Mouse (Mus musculus) ovary, adult 18-20 months (tissue): ENCODE measurements around the gene Kpna6.

ENCODE experiments used
- DNase-seq: peaks from one replicate; pipeline ENCODE4 v3.0.0; 2022; ENCODE audit warnings: low spot score, mixed read lengths

Gene Kpna6

DNA sequence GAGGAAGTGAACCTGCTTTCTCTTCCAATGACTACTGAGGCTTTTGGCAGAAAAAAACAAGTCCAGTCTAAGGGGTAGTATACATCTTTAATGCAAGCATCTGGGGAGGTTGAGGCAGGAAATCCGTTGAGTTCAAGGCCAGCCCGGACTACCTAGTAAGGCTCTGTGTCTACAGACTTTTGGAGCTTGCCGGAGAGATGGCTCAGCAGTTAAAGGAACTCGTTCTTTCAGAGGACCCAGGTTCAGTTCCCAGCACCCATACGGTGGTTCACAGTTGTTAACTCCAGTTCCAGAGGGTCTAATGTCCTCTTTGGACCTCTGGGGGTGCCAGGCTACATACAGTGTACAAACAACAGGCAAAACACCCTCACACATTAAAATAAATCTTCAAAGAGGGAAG lies 54.5 kb downstream of the Kpna6 start:
- DNase-seq = no peak

DNA sequence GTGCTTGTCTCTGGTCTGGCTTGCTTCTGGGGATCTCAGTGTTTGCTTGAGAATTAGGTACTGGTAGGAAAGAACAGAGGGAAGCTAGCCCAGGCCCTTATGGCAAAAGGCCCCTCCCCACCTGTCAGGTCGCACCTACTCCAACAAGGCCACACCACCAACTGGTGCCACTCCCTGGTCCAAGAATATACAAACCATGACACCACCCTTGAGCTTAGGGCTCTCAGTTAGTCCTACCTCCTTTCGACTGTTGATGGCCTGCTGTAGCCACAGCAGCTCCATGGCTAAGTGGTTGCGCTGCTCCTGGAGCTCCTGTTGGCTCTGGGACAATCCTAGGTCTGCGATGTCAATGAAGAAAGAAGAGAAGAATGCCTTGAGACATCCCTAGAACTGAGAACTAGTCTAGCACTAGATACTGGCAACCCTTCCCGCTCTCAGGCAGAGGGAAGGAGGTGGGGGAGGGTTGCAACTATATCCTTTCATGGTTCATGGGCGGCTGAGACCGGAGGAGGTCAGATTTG lies 55.4 kb downstream of the Kpna6 start:
- DNase-seq = no peak

DNA sequence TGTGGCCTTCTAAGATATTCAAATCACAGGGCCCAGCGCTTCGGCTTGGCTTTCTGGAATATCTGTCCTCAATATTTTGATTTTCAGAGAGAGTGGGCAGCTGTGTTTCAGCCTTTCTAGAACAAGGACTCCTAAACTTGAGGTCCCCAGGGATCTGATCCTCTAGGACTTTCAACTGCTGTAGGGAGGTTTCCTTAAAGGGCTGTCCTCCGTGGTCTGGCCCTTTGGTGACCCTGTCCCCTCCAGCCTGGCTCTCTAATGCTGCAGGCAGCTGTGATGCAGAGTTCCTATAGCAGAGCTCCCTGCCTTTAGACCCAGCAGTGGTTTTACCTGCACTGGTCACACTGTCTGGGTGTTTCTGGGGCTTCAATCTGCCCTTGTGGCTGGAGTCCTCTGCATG lies 55.9 kb downstream of the Kpna6 start:
- no peak for DNase-seq

DNA sequence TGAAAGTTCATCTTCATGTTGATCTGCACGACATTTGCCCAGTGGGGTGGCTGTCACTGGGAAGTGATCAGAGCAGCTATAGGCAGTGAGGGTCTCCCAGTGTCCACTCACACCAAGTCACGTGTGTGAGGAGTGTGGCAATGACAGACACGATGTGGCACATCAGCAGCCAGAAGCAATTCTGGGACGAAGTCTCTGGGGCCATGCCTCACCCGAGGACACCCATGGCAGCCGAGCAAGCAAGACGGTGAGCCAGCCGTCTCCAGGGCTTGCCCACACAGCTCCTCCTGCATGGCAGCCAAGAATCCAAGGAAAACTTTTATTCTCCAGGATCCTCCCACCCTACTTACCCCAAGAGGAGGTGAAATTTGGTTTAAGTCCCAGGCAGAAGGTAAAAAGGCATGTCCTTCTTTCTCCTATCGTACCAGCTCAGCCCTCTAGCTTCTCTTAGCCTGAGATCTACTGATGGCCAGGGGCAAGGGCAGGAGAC lies 56.7 kb downstream of the Kpna6 start:
- DNase-seq = no peak

DNA sequence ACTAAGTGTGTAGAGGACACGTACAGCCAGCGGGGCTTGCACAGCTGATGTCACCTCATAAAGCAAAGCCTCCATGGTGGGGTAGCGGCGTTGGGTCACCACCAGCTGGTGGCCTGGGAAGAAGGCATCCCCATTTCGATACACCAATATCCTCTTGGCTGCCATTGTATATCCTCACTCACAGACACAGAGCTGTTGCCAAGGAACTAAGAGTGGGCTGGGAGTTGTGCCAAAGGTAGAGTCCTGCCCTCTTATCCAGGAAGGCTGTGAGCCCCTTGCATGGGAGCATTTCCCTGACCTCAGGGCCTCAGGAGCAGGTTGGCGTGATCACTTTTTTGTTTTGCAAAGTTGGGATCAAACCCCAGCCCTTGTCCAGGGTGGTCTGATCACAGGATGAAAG lies 58.5 kb downstream of the Kpna6 start, which contains the start of gene Dcdc2b:
Gene Dcdc2b, minus strand, starts transcription at position 165 of the 400 bp plus-strand sequence.
- no peak for DNase-seq

DNA sequence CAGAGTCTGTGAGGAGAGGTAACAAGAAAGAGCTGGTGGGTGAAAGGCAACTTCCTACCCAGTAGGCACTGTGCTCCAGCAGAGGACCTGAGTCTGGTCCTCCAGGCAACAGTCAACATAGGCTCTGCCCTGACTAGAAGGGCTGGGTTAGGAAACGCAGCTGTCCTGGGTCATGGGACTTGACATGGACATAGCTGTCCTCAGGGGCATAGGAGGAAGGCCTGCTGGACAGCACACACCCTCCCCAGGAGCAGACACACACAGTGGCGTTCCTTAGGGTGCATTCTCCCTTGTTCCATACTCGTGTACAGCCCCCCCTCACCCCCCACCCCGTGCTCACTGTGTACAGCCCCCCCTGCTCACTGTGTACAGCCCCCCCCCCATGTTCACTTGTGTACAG lies 62.1 kb downstream of the Kpna6 start:
- DNase-seq = no peak

DNA sequence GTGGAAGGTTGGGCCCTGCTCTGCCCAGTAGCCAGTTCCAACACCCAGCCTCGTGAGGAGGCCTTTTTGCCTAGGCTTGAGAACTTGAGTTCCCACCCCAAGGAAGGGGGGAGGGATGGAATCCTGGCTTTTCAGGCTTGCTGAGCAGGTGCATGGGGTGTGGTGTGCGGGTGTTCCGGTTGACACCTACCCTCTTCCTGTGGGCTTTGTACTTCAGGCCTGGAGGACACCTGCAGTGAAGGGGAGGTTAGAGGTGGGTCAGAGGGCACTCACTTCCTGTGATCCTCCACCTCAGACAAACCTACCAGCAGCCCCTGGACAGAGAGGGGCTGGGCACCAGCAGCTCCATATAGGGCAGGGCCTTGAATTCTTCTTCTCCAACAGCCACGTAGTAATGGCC lies 62.5 kb downstream of the Kpna6 start:
- no peak for DNase-seq

DNA sequence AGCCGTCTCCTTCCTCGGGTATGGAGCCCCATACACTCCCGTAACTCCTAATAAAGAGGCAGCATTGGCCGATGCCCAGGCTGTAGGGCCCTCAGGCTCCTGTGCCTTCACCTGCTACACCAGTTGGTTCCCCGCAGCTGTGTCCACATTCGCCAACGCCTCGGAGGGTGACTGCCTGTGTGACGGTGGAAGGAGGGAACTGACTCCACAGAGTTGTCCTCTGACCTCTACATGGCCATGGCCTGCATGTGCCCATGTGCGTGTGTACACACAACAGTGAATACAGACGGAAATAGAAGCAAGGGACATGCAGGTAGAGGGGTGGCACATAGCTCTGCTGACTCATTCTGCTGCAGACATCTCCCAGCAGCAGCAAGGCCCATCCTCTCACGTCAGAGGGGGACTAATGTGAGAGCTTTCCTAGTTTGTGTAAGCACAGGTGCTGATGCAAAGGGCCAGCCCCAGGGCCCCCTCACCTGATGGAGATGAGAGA lies 63.4 kb downstream of the Kpna6 start:
- DNase-seq = no peak

DNA sequence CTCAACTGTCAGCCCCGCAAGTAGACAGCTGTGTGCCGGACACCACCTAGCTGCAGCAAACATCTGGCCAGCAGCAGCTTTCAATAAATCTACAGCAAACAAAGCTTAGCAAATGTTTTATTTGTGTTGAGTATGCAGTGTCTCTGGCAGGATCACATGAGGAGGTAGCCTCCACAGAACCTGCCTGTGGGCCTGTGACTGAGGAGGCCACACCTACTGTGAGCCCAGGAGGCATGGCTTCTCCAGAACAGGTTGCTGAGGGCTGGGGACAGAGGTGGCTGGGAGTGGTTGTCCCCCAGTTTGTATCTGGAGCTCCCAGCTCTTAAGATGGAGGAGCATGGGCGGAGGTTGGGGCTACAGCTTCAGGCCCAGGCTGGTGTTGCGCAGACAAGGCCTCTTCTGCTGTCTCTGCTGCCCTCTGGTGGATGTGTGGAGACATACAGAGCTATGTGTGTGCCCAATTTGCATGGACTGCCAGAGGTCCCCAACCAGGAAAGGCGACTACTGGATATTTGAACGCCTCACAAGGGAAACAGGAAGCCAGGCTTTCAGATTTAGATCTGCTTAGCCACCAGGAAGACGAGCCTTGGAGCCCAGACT lies 64.0 kb downstream of the Kpna6 start:
- peak; percentile 52 for DNase-seq

DNA sequence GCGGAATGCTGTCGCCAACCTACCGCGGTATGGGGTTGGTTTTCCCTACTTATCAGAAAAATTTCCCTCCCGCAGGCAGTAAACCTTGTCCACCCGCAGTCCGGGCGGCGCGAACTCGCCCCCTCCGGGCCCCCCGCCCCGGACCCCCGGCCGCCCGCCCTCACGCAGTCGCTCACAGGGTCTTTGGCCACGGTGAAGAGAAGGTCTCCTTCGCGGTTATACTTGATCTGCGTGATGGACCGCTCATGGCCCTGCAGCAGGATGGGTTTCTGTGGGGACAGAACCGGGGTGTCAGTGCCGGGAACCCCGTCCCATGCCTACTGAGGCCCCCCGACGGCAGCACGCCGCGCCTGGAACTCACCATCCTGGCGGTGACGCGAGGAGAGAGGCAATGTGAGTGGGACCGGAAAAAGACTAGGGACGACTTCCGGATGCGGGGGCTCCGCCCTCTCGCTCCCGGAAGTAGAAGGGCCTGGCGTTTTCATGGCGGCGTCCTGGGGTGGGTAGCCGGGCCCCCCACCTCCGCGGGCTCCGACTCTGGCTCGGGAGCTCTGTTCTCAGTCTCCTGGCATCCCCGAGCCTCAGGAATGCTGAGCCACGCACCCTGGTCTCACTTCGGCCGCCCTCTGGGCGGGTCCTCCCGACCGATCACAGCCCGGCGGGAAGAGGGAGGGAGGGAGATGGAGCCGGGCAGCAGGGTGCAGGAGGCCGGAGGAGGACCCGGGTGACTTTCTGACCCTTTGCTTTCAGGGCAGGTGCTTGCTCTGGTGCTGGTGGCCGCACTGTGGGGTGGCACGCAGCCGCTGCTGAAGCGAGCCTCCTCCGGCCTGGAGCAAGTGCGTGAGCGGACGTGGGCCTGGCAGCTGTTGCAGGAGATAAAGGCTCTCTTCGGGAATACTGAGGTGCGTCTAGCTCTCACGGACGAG lies 72.1 kb downstream of the Kpna6 start, which contains the start of the genes Eif3i and Tmem234:
Gene Eif3i, minus strand, starts transcription at position 416 of the 926 bp plus-strand sequence.
Gene Tmem234, plus strand, starts transcription at position 436 of the 926 bp plus-strand sequence.
- peak; percentile 70 for DNase-seq
